Mouse (Mus musculus) activated CD4-positive, CD25-positive, alpha-beta regulatory T cell, adult 4 months (primary cell): Measurements from ENCODE around the gene Hoxc11. TPM values are rescaled to one million over a fixed set of nuclear protein-coding genes. Genes with fewer than 3 reads are reported as not detected.

ENCODE experiments used
- ATAC-seq: one replicate; pipeline ENCODE4 v1.8.0; 2017
- polyA plus RNA-seq, 2 experiments: library from polyadenylated mRNA; unstranded; fragments of 100-300 nt; shearing (Covaris generic); gene quantifications; one replicate each; pipeline ENCODE4 v1.2.1; 2017

Gene Hoxc11
- polyA plus RNA-seq: not detected

DNA sequence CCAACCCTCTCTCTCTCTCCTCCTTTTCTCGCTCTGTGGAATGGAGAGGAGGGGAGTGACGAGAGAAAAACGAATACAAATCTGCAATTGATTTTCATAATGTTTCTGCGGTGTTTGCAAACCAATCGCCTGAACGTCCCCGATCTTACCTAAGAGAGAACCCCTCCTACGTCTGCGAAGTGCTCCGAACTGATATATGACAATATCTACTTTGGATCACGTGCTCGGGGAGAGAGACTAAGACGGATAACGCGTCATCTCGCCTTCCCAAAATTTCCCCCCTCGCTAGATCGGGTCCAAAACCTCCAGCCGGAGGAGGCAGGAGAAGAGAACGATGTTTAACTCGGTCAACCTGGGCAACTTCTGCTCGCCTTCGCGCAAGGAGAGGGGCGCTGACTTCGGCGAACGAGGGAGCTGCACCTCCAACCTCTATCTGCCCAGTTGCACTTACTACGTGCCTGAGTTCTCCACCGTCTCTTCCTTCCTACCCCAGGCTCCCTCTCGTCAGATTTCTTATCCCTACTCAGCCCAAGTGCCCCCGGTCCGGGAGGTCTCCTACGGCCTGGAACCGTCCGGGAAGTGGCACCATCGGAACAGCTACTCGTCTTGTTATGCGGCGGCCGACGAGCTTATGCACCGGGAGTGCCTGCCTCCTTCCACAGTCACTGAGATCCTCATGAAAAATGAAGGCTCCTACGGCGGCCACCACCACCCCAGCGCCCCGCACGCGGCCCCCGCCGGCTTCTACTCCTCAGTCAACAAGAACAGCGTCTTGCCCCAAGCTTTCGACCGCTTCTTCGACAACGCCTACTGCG, at the start of gene Hoxc11:
Hoxc11 (plus strand) TSS at position 236 of the 815 bp plus-strand sequence.
- ATAC-seq: no peak

DNA sequence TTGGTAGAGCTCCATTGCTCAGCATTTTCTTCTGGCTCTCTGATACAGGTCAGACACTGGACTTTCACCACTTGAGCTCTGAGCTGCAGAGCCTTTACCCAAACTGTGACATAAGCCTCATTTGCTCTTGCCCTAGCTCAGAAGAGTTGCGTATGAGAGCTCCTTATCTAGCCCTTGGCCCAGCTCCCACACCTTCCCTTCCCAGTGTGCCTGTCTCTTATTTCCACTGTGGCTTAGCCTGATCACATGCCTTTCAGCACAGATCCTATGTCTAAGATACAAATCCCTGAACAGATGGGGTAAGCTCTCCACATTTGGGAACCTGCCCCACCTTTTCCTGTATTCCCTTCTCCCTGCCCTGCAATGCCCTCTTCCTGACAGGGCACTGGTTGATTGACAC, 49.3 kb upstream of the Hoxc11 start:
- ATAC-seq: no peak

DNA sequence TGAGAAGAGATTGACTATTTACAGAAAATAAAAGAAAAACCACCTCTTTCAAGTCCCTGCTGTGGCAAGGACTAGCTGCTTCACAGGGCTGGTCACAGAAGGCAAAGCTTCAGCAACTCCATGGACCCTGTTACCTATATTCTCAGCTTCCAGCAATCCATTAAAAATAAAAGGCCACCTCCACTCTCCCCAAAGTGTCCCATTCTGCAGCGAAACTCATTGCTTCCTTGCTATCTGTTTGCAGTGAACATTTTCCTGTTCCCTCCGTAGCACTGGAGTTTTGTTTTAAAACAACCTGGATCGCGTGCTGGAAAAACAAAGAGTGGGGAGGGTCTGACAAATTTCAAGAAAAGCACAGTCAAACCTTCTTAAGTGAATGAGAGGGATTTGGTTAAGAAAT, 44.7 kb upstream of the Hoxc11 start:
- no peak for ATAC-seq

DNA sequence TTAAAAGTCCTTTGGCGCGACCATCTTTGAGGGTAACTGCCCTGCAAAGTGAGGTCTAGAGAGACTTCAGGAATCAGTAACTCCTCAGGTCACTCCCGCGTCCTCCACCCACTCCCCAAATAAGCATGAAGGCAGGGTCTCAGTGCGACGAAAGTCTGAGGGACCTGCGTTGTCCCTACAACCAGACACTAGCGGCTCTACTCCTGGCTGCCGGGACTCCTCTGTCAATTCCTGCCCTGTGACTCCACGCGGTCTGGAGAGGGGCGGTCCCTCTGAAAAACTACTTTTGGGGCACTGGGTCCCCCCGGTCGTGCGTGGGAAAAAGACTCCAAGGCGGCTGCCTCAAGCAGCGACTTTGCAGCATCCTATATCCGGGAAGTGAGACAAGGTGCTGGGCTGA, 44.2 kb upstream of the Hoxc11 start:
- no peak for ATAC-seq

DNA sequence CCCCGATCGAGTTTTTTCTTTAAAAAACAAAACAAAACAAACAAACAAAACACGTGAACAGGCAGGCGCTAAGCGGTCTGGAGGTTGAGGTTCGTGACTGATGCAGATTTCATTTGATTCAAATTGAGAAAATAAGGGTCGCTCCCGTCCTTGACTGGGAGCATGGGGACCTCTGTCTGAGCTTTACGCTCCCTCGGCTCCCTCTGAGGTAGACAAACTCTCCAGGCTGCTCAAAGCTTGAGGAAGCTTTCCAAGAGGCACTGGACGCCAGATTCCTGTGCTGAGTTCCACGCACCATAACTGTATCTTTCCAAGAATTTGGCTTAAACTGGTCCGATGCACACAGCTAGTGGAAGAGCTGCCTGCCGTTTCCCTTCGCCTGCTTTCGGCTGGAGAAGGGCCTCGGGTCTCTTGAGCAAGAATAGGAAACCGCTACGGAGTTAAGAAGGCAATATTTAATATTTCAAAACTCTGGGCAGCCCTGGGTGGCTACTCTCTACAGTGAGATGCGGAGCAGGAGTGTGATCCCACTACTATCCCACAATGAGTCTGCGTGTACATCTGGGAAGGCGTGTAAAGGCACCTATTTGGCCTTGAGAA, 43.6 kb upstream of the Hoxc11 start:
- ATAC-seq: no peak

DNA sequence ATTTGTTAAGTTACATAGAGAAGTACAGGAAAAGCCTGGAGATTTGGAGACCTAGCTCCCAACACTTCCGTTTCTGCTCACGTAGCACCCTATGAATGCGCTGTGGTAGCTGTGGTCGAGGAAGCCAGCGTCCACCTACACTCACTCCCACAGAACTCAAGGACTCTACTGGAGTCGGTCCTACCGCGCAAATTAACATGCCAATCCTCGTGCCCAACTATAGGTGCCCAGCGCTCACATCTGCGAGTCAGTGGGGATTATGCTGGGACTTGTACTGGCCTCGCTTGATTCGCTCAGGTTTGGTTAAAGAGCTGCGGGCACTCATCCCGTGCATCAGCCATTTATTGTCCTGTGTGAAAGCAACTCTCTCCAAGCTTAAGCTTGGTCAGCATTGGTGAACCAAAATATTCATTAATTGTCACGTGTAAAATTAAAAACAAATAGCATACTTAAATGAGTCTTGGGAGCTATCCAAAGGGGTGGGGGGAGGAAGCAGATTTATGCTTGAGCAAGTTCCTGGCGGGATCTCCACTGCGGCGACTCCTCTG, 41.1 kb upstream of the Hoxc11 start:
- ATAC-seq: no peak

DNA sequence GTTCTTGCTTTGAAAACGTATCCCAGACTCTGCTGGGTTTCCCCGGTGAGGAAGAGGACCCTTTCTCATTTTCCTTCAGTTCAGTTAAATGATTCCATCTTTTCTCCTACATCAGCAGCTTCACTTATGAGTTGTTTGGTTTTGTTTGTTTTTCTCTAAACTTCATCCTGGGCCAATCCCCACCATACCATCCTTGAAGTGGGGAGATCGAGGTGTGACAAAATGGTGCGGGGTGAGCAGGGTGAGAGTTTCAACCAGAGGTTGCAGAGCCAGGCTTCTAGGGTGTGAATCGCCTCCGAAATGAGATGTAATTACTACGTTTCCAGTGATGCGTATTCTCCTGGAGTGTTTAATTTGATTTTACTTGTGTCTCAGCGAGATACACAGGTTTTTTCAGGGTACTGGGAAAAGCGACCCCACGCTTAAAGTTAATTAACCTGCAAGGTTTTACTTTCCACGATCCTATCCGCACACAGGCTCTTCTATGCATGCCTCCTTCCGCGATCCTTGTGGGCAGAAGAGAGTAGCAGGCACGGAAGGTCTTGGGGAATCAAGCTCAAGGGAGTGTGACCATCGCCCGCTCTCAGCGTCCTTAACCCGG, 36.2 kb upstream of the Hoxc11 start:
- no peak for ATAC-seq

DNA sequence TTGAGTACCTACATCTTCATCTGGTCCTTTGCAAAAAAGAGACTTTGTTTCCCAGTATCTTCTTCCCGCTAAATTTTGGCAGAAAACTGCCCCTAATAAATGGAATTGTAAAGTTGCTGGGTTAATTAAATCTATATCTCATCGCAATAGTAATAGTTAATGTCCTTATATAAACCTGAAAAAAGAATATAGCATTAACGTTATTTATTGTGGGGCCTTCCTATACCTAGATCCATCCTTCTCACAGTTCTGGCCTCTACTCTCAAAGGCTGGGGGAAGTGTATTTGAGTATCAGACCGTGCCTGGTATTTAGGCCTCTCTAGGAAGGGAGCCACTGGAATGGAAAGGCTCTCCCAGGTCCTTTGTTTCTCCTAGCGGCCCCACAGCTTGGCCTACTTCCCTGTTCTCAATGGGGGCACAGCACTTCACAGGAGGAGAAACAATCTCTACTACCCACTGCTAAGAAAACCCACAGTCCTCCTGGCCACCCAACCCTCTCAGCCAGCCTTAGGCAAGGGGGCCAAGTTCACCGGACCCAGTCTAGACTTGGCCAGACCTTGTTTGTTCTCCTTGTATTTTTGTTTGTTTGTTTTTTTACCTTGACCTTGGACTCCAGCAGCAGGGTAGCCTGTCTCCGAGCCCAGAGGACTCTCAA, 35.5 kb upstream of the Hoxc11 start:
- ATAC-seq: no peak

DNA sequence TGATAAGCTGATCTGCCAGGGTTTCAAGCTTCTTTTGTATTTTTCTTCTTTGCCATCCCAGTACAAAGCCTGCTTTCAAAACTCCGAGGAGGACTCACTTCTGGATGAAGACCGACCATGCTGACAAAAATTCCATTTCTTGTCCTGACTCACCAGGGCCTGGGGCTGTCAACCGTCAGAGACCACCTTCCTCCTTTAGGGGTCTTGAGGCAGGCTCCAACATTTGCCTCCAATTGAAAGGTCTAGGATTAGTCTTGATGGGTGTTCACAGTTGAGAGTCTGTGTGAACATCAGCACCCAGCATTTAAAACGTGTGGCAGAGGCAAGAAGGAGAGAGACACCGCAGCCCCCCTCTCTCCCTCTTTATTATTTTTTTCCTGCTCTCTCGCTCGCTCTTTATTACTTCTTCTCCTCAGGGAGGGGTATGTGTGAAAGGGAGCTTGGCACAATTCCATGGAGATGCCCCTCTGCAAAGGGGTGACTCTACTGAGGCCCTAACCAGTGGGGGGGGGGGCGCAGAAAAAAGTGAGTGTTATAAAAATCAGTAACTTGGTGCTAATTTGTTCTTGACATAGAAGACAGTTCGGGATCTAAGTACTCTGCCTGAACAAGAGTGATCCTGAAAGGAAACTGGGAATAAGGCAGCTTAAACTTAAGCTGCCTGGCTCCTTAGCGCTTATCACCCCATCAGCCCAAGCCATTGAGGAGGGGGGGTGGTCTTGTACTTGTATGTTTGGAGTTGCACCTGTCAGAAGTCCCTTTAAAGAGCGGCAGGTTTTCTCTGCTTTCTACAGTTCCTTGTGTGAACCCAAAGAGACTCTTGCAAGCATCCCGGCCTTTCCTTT, 34.7 kb upstream of the Hoxc11 start:
- no peak for ATAC-seq

DNA sequence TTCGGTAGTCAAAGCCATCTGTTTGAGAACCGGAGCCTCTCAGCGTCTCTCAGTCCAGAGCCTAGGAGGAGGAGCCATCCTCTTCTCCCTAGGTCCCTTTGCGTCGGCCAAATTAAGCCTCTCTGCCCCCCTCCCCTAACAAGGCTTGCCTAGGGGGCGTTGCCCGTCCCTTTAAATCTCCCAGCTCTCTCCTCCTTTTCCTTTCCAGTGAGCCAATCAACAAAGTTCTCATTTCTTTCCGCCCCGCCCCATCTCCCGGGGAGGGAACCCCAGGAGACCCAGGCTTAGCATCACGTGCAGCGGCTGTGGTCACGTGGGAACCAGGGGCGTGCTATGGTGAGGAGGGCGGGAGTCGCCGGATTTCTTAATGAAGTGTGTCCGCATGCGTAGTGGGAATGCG, 33.6 kb upstream of the Hoxc11 start:
- no peak for ATAC-seq

DNA sequence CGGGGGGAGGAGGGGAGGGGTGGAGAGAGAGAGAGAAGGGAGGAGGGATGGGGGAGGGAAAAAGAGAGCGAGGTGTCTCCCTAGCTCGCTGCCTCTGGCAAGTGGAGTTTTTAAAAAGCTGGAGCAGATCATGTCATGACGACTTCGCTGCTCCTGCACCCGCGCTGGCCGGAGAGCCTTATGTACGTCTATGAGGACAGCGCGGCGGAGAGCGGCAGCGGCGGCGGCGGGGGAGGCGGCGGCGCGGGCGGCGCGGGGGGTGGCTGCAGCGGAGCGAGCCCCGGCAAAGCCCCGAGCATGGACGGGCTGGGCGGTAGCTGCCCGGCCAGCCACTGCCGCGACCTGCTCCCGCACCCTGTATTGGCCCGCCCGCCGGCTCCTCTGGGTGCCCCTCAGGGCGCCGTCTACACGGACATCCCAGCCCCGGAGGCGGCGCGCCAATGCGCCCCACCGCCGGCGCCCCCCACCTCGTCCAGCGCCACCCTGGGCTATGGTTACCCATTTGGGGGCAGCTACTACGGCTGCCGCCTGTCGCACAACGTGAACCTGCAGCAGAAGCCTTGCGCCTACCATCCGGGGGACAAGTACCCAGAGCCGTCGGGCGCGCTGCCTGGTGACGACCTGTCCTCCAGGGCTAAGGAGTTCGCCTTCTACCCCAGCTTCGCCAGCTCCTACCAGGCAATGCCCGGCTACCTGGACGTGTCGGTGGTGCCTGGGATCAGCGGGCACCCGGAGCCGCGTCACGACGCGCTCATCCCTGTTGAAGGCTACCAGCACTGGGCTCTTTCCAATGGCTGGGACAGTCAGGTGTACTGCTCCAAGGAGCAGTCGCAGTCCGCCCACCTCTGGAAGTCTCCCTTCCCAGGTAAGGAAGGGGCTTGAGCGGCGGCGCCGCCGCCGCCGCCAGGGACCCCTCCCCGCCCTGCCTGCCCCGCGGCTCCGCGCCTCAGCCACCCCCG, 32.9 kb upstream of the Hoxc11 start, which contains the start of gene Hoxc13:
Hoxc13 (plus strand) TSS at position 51 of the 959 bp plus-strand sequence.
- no peak for ATAC-seq

DNA sequence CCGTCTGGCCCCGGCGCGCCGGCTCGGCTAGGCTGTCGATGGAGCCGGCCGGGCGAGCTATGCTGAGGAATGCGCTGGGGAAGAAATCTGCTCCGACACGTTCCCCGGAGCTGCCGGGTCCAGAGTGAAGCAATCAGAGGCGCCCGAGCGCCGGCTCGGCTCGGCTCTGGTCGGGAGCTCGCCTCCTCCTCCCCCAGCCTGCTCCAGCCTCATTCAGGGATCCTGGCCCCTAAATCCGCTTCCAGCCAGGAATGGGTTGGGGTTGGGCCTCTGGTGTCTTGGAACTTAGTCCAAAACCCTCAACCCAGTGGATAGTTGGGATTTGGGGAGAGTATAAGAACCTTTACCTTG, 32.2 kb upstream of the Hoxc11 start:
- no peak for ATAC-seq

DNA sequence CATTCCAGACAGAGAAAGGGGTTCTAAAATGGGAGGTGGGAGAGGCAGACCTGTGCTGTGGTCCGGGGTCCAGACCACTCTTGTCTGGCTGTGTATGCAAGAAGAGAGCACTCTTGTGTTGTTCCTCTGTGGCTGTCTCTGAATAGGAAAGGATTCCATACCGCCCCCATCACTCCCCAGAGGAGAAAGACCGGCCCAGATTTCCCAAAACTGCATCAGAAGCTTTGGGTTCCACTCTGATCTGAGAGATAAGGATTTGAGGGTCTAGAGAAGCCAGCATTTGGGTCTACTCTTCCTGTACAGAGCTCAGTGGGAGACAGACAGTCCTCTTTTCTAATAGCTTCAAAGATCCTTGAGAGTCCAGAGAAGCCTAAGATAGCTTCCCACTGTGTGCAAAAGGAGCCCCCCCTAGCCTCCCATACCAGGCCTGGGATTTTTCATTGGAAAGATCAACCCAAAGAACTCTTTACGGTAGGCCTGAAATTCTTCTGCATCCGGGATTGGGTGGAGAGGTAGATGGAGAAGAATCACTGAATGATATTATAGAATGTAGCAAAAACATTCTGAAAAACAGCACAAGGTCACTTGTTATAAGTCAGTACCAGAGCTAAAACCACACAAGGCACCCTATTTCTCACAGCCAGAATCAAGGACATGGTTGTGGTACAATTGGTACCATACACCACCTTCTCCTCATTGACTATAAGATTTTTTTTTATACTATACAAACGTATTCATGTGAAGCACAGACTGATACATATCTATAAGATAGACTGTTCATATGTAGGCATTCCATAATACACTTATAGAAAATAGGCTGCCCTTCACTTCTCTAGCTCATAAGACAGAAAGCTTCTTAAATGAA, 31.4 kb upstream of the Hoxc11 start:
- no peak for ATAC-seq

DNA sequence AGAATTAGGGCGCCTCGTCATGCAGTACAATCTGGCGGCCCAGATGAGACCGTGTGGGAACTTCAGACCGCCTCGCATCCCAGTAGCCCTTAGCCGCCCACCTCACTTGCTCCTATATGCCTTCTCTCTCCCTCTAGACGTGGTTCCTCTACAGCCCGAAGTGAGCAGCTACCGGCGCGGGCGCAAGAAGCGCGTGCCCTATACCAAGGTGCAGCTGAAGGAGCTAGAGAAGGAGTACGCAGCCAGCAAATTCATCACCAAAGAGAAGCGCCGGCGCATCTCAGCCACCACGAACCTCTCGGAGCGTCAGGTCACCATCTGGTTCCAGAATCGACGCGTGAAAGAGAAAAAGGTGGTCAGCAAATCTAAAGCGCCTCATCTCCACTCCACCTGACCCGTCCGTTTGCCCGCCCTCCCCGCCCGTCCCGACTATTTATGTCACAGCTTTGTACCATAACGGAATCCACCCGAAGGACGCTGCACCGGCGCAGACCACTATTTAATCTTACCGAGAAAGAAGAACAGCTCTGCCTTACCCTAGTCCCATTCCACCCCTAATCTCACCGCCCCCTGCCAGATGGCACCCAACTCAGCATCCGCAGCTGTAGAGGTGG, 27.1 kb upstream of the Hoxc11 start:
- no peak for ATAC-seq

DNA sequence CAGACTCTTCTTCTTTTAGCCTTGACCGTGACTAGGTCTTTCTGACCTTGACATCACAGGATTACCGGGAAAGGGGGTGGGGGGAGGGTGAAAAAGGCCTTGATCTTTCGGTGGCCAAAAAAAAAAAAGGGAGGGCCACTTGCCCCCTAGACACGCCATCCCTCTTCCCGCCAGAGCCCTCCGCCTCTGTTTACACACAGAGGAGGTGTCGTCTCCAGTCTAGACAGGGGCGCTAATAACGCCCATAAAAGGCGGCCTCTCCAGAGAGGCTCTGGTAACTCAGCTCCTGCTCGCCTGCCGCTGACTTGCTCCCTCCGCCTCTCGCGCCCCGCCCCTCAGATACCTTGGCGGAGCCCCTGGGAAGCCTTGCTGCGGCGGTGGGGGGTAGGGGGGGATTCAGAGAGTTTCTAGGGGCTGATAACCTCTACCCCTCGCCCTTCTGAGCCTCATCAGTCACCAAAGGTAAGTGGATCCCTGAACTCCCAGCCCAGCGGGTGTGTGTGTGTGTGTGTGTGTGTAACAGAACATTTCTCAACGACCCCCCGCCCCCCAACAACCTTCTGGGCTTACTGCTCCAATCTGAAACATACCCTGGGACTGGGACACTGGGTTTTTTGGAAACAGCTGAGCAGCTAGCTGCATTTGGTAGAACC, 22.4 kb upstream of the Hoxc11 start:
- ATAC-seq: no peak

DNA sequence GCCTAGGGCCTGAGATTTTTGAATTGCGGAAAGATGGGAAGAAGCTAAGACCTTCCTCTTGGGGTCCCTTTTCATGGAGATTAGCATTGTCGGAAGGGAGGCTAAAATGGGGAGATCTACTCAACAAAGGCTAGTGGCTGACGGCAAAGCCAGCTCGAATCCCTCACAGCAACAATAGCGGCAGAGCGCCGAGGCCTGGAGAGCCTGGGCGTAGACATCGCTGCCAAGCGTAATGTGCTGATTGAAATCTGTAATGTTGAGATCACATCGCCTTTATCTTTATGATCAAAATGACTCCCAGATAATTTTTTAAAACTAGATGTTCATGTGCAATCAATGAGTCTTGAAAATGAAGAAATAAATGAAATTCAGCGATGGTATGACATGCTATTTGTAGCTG, 19.8 kb upstream of the Hoxc11 start:
- no peak for ATAC-seq

DNA sequence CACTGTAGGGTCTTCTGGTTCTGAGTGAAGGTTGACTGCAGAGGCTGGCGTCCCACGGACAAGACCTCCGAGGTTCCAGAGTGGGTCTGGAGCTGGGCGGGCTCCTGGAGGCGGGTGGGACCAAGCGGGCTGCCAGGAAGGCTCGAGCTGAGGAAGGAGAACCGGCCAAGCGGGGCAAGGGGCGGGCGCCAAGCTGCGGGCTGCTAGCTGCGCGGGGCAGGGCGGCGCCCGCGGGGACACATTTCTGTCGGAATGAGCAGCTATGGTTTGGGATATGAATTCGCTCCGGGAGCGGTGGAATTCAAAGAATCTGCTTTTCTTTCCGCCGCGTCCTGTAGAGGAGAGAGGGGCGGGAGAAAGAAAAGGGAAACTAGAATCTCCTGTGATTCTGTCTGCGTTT, 19.3 kb upstream of the Hoxc11 start:
- no peak for ATAC-seq

DNA sequence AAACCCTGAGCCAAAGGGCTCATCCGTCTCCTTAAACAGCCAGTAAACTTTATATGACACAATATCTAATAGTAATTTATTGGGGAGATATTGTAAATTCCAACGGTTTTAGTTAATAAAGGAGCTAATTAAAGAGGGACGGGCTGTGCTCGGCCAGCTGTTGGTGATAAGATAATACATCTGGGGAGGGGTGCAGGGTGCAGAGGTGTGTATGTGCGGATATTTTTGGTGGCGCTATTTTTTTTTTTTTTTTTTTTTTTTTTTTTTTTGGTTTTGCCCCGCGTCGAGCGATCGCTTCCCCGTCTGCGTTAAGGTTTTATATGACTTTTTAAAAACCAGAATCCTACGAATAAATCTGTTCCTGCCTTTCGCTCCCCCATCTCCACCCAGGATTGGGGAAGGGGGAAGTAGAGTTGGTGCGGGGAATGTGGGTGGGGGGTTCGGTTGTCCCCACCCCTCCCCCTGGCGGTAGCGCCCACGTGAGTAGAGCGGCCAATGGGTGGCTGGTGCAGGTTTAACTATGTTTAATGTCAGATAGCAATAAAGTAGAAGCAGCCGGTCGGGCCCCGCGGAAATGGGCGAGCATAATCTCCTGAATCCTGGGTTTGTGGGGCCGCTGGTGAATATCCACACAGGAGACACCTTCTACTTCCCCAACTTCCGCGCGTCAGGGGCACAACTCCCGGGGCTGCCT, 17.8 kb upstream of the Hoxc11 start, which contains the start of gene Hoxc12:
Hoxc12 (plus strand) TSS at position 479 of the 694 bp plus-strand sequence.
- ATAC-seq: no peak
